Mouse (Mus musculus) adrenal gland, adult 18-20 months (tissue): ENCODE results near the gene Ctnnd1. TPM values are rescaled to one million over a fixed set of nuclear protein-coding genes. Genes with fewer than 3 reads are reported as not detected.

Source experiments
- DNase-seq, 2 experiments: peaks; one replicate each; pipeline ENCODE4 v3.0.0; 2021 to 2022; ENCODE audit warnings: low spot score in 2 of 2
- total RNA-seq, 2 experiments: library from RNA; stranded (reverse); gene quantifications; 1 replicate in 1 of 2; 2 replicates in 1 of 2; pipeline ENCODE4 v1.2.3; 2021

Ctnnd1 gene
- total RNA-seq, 2 experiments from 2014 or later: 123 to 129 TPM

- DNase-seq: no peak
Observed at GRCm38 (mm10) chr2:84617637-84618515, 32.7 kb downstream of the Ctnnd1 start.

GRCm38 (mm10) chr2:84612764-84613163, 37.8 kb downstream of the Ctnnd1 start:
- no peak for DNase-seq

- no peak for DNase-seq
Observed at GRCm38 (mm10) chr2:84607842-84608241, 42.7 kb downstream of the Ctnnd1 start.

- DNase-seq: no peak
Observed at GRCm38 (mm10) chr2:84600977-84601376, 49.6 kb downstream of the Ctnnd1 start.

- DNase-seq: no peak
Observed at GRCm38 (mm10) chr2:84599270-84599888, 51.2 kb downstream of the Ctnnd1 start.

- DNase-seq: no peak
Observed at GRCm38 (mm10) chr2:84597123-84597522, 53.4 kb downstream of the Ctnnd1 start.

- no peak for DNase-seq
Observed at GRCm38 (mm10) chr2:84592801-84593200, 57.8 kb downstream of the Ctnnd1 start.

GRCm38 (mm10) chr2:84585700-84586099, 64.9 kb downstream of the Ctnnd1 start:
- DNase-seq: no peak

- no peak for DNase-seq
Observed at GRCm38 (mm10) chr2:84582286-84582685, 68.3 kb downstream of the Ctnnd1 start.

GRCm38 (mm10) chr2:84581208-84581607, 69.4 kb downstream of the Ctnnd1 start:
- DNase-seq: no peak

- no peak for DNase-seq
Observed at GRCm38 (mm10) chr2:84579311-84579710, 71.3 kb downstream of the Ctnnd1 start.

GRCm38 (mm10) chr2:84574130-84574529, 76.4 kb downstream of the Ctnnd1 start:
- DNase-seq: no peak

GRCm38 (mm10) chr2:84556888-84557514, 93.6 kb downstream of the Ctnnd1 start:
- no peak for DNase-seq

- DNase-seq: no peak
Observed at GRCm38 (mm10) chr2:84551390-84552100, 99.0 kb downstream of the Ctnnd1 start.

Other genes with a start within 250 kb of the Ctnnd1 start
- gene Calcrl, start 225.4 kb downstream of the Ctnnd1 start, total RNA-seq: 10 to 100 TPM; 23.5 to 27.5 TPM
- gene Tfpi, start 174.0 kb downstream of the Ctnnd1 start, total RNA-seq: 10 to 100 TPM; 29.0 to 63.0 TPM
- gene Btbd18, start 8.3 kb upstream of the Ctnnd1 start, total RNA-seq: under 1 TPM in 1 of 2 experiments, not detected in 1; 0.10 TPM
- 10 to 100 TPM; 21.9 to 28.8 TPM for gene Selenoh, start 20.0 kb upstream of the Ctnnd1 start, total RNA-seq
- gene Gm28635, start 27.3 kb upstream of the Ctnnd1 start, total RNA-seq: not detected
- 10 to 100 TPM; 22.7 to 25.9 TPM for gene Med19, start 27.6 kb upstream of the Ctnnd1 start, total RNA-seq
- gene Tmx2, start 28.4 kb upstream of the Ctnnd1 start, total RNA-seq: 100 to 1,000 TPM; 146 to 179 TPM
- gene Zdhhc5, start 64.4 kb upstream of the Ctnnd1 start, total RNA-seq: 10 to 100 TPM; 62.0 to 70.2 TPM
- 10 to 100 TPM; 13.4 to 15.3 TPM for gene Clp1, start 76.6 kb upstream of the Ctnnd1 start, total RNA-seq
- gene Ypel4, start 83.3 kb upstream of the Ctnnd1 start, total RNA-seq: 1 to 10 TPM; 4.8 to 5.1 TPM
- gene Gm19426, start 92.9 kb upstream of the Ctnnd1 start, total RNA-seq: 1 to 10 TPM; 1.5 to 1.8 TPM
- 100 to 1,000 TPM in 1 of 2 experiments, 10 to 100 TPM in 1; 78.6 to 115 TPM for gene Serping1, start 124.7 kb upstream of the Ctnnd1 start, total RNA-seq
- gene Ube2l6, start 148.1 kb upstream of the Ctnnd1 start, total RNA-seq: 10 to 100 TPM; 17.6 to 26.4 TPM
- under 1 TPM in 1 of 2 experiments, not detected in 1; 0.32 TPM for gene Smtnl1, start 171.9 kb upstream of the Ctnnd1 start, total RNA-seq
- 10 to 100 TPM; 45.8 to 59.0 TPM for gene Timm10, start 176.2 kb upstream of the Ctnnd1 start, total RNA-seq
- gene Slc43a1, start 188.1 kb upstream of the Ctnnd1 start, total RNA-seq: 1 to 10 TPM; 9.3 to 9.4 TPM
- 1 to 10 TPM; 1.9 to 2.4 TPM for gene Rtn4rl2, start 235.9 kb upstream of the Ctnnd1 start, total RNA-seq